Mouse (Mus musculus) embryonic facial prominence, embryonic 11.5 days (tissue): Measurements from ENCODE around the gene B3gnt8. TPM values are rescaled to one million over a fixed set of nuclear protein-coding genes. Genes with fewer than 3 reads are reported as not detected.

Source experiments
- ATAC-seq: fragments of 200-750 bp; cut with Nextera tagmentation; replicated peaks from 2 replicates; pipeline ENCODE4 v1.8.0; 2017; ENCODE audit warnings: low read depth; ENCODE audit not compliant: insufficient number of reproducible peaks, low FRiP score, low TSS enrichment
- DNase-seq: peaks from one replicate; pipeline ENCODE4 v3.0.0-alpha.2; 2015; ENCODE audit warnings: low spot score
- H3K27ac ChIP-seq: fragments of 300-500 bp; sonication (generic); replicated peaks from 2 replicates; pipeline ENCODE4 v1.5.1; 2014; ENCODE audit warnings: mild to moderate bottlenecking, low read depth, low read length, control low read depth
- H3K27me3 ChIP-seq: fragments of 300-500 bp; sonication (generic); 2 replicates; pipeline ENCODE4 v1.6.1; 2014; ENCODE audit warnings: mild to moderate bottlenecking, low read length, moderate library complexity, mixed read lengths; ENCODE audit not compliant: control insufficient read depth, insufficient read depth
- H3K36me3 ChIP-seq: fragments of 300-500 bp; sonication (generic); replicated peaks from 2 replicates; pipeline ENCODE4 v1.6.1; 2014; ENCODE audit warnings: low read depth, mild to moderate bottlenecking, low read length, moderate library complexity, mixed read lengths; ENCODE audit not compliant: control insufficient read depth, insufficient read depth
- H3K4me1 ChIP-seq: fragments of 300-500 bp; sonication (generic); 2 replicates; pipeline ENCODE4 v1.6.1; 2014; ENCODE audit warnings: low read length, mixed read lengths; ENCODE audit not compliant: control insufficient read depth, insufficient read depth
- H3K4me2 ChIP-seq: fragments of 300-500 bp; sonication (generic); 2 replicates; pipeline ENCODE4 v1.6.1; 2014; ENCODE audit warnings: low read depth, mild to moderate bottlenecking, control low read depth, low read length, moderate library complexity
- H3K4me3 ChIP-seq: fragments of 300-500 bp; sonication (generic); 2 replicates; pipeline ENCODE4 v1.5.1; 2014; ENCODE audit warnings: low read depth, low read length, control low read depth
- H3K9ac ChIP-seq: fragments of 300-500 bp; sonication (generic); replicated peaks from 2 replicates; pipeline ENCODE4 v1.6.1; 2014; ENCODE audit warnings: mild to moderate bottlenecking, control low read depth, low read length
- H3K9me3 ChIP-seq: fragments of 300-500 bp; sonication (generic); replicated peaks from 2 replicates; pipeline ENCODE4 v1.6.1; 2016; ENCODE audit warnings: mild to moderate bottlenecking, low read length, inconsistent platforms, mixed read lengths; ENCODE audit not compliant: control insufficient read depth
- WGBS: fragments of 180-500 bp; shearing (Covaris S2); extraction: QIAGEN DNeasy Blood & Tissue Kit; methylation state at CpG from one replicate; pipeline ENCODE4 v1.1.7; 2014; 5-methylcytosine and 5-hydroxymethylcytosine counted together
- polyA plus RNA-seq: library from polyadenylated mRNA; unstranded; fragments of >200 nt; fragmentation: Nextera tagmentation; extraction: Ambion mirVana; gene quantifications from 2 replicates; pipeline ENCODE4 v1.2.1, GENCODE M21; 2014

B3gnt8 gene
- polyA plus RNA-seq, 1 experiment from 2014 or later, result 0.66 TPM

- no peak for ATAC-seq
- Histone ChIP-seq H3K4me2 (no peak overlapping the region), H3K4me1 (no peaks in the 10 kb centered on the region), H3K36me3 (peaks cover 4% of the 10 kb centered on the region; the same call in 1 of the 2 replicates), H3K4me3 (no peak overlapping the region), H3K27me3 (peaks cover 15% of the 10 kb centered on the region), H3K27ac (no peak overlapping the region), H3K9me3 (no peaks in the 10 kb centered on the region), H3K9ac (no peak overlapping the region)
- WGBS, result 88% methylated on average over 4 of the region's 4 CpGs
- DNase-seq, result no peak
These were observed 43.6 kb downstream of the B3gnt8 start for GRCm38 (mm10) chr7:25670096-25670495.

- ATAC-seq (no peak), DNase-seq (no peak)
- Histone ChIP-seq H3K9me3 (no peaks in the 10 kb centered on the region), H3K4me1 (no peaks in the 10 kb centered on the region), H3K4me2 (no peak overlapping the region), H3K36me3 (no peaks in the 10 kb centered on the region; the same call in 1 of the 2 replicates), H3K27ac (no peak overlapping the region), H3K9ac (no peak overlapping the region), H3K4me3 (no peak overlapping the region), H3K27me3 (peaks cover 26% of the 10 kb centered on the region)
- 74% methylated on average over 2 of the region's 2 CpGs for WGBS
These were observed 45.2 kb downstream of the B3gnt8 start for GRCm38 (mm10) chr7:25671686-25672085.

- Histone ChIP-seq H3K27me3 (peaks cover 26% of the 10 kb centered on the region), H3K4me3 (no peak overlapping the region), H3K27ac (no peak overlapping the region), H3K9me3 (no peaks in the 10 kb centered on the region), H3K36me3 (no peaks in the 10 kb centered on the region; the same call in 1 of the 2 replicates), H3K9ac (no peak overlapping the region), H3K4me2 (no peak overlapping the region), H3K4me1 (no peaks in the 10 kb centered on the region)
- 50% methylated on average over 4 of the region's 4 CpGs for WGBS
- ATAC-seq (no peak), DNase-seq (no peak)
These were observed 46.0 kb downstream of the B3gnt8 start for GRCm38 (mm10) chr7:25672442-25672841.

- WGBS, result 39% methylated on average over 9 of the region's 9 CpGs
- Histone ChIP-seq H3K9ac (no peak overlapping the region; the same call in 1 of the 2 replicates), H3K4me1 (no peaks in the 10 kb centered on the region), H3K36me3 (no peaks in the 10 kb centered on the region), H3K4me3 (no peak overlapping the region), H3K4me2 (no peak overlapping the region; the same call in 1 of the 2 replicates), H3K27me3 (peaks cover 26% of the 10 kb centered on the region), H3K27ac (no peak overlapping the region), H3K9me3 (no peaks in the 10 kb centered on the region)
- ATAC-seq (no peak), DNase-seq (no peak)
These were observed 47.8 kb downstream of the B3gnt8 start for GRCm38 (mm10) chr7:25674297-25674696.

- no peak for ATAC-seq
- WGBS, result 2% methylated on average over 29 of the region's 29 CpGs
- H3K36me3 ChIP-seq, result no peaks in the 10 kb centered on the region
- peak within 1 kb of the TSS; percentile 22; the same call in 1 of the 2 replicates for H3K9ac ChIP-seq
- peaks cover 26% of the 10 kb centered on the region for H3K27me3 ChIP-seq
- DNase-seq, result no peak
- no peaks in the 10 kb centered on the region for H3K4me1 ChIP-seq
- no peak within 1 kb of the TSS for H3K27ac ChIP-seq
- H3K4me2 ChIP-seq, result peak within 1 kb of the TSS; percentile 43
- H3K4me3 ChIP-seq, result peak within 1 kb of the TSS; percentile 19
- no peaks in the 10 kb centered on the region for H3K9me3 ChIP-seq
These were observed 48.4 kb downstream of the B3gnt8 start, which contains the start of gene Tmem91 for GRCm38 (mm10) chr7:25674719-25675300. Gene Tmem91, minus strand, starts transcription at chr7:25675166.

GRCm38 (mm10) chr7:25675405-25675804 is 49.0 kb downstream of the B3gnt8 start:
- ATAC-seq (no peak), DNase-seq (no peak)
- no peak overlapping the region for H3K4me2 ChIP-seq
- H3K36me3 ChIP-seq, result no peaks in the 10 kb centered on the region
- H3K27ac ChIP-seq, result no peak overlapping the region
- peaks cover 26% of the 10 kb centered on the region for H3K27me3 ChIP-seq
- WGBS, result 37% methylated on average over 6 of the region's 6 CpGs
- no peak overlapping the region for H3K9ac ChIP-seq
- H3K4me1 ChIP-seq, result no peaks in the 10 kb centered on the region
- no peaks in the 10 kb centered on the region for H3K9me3 ChIP-seq
- H3K4me3 ChIP-seq, result no peak overlapping the region

- WGBS, result 79% methylated on average over 15 of the region's 15 CpGs
- Histone ChIP-seq H3K27me3 (peaks cover 26% of the 10 kb centered on the region), H3K9me3 (no peaks in the 10 kb centered on the region)
These were observed 49.8 kb downstream of the B3gnt8 start for GRCm38 (mm10) chr7:25676085-25676781.

GRCm38 (mm10) chr7:25677013-25677412 is 50.6 kb downstream of the B3gnt8 start:
- 91% methylated on average over 7 of the region's 7 CpGs for WGBS
- H3K27me3 ChIP-seq, result peaks cover 26% of the 10 kb centered on the region

More at GRCm38 (mm10) chr7:25676085-25676781, 49.8 kb downstream of the B3gnt8 start:
- Histone ChIP-seq H3K4me1 (no peaks in the 10 kb centered on the region), H3K27ac (no peak overlapping the region), H3K4me2 (no peak overlapping the region), H3K36me3 (no peaks in the 10 kb centered on the region), H3K4me3 (no peak overlapping the region), H3K9ac (no peak overlapping the region)
- DNase-seq, result no peak
- no peak for ATAC-seq

More at GRCm38 (mm10) chr7:25677013-25677412, 50.6 kb downstream of the B3gnt8 start:
- H3K27ac ChIP-seq, result no peak overlapping the region
- no peak for DNase-seq
- H3K4me3 ChIP-seq, result no peak overlapping the region
- no peak overlapping the region for H3K9ac ChIP-seq
- no peaks in the 10 kb centered on the region for H3K36me3 ChIP-seq
- no peaks in the 10 kb centered on the region for H3K4me1 ChIP-seq
- H3K4me2 ChIP-seq, result no peak overlapping the region
- no peaks in the 10 kb centered on the region for H3K9me3 ChIP-seq
- ATAC-seq, result no peak
